Mouse (Mus musculus): ENCODE data around the gene Fcrl6. TPM values are rescaled to one million over a fixed set of nuclear protein-coding genes. Genes with fewer than 3 reads are reported as not detected.
A peak's percentile ranks its signal among the peaks of the same experiment; 100 is the strongest.

Fcrl6 gene
- total RNA-seq, 1 experiment from 2014 or later, result not detected

GRCm38 (mm10) chr1:172618141-172618540, 15.8 kb upstream of the Fcrl6 start:
- ATAC-seq (replicated peaks in 1 of 2; ENCODE audit: insufficient read depth in 1 of 2, low FRiP score in 2 of 2, low TSS enrichment in 1 of 2, low read depth in 1 of 2, poor library complexity in 2 of 2, severe bottlenecking in 2 of 2), result no peak

- ATAC-seq (replicated peaks in 1 of 2; ENCODE audit: insufficient read depth in 1 of 2, low FRiP score in 2 of 2, low TSS enrichment in 1 of 2, low read depth in 1 of 2, poor library complexity in 2 of 2, severe bottlenecking in 2 of 2), result no peak
Observed at GRCm38 (mm10) chr1:172617365-172618076, 15.2 kb upstream of the Fcrl6 start.

- ATAC-seq (replicated peaks in 1 of 2; ENCODE audit: insufficient read depth in 1 of 2, low FRiP score in 2 of 2, low TSS enrichment in 1 of 2, low read depth in 1 of 2, poor library complexity in 2 of 2, severe bottlenecking in 2 of 2), result no peak
Observed at GRCm38 (mm10) chr1:172616537-172617300, 14.4 kb upstream of the Fcrl6 start.

DNA sequence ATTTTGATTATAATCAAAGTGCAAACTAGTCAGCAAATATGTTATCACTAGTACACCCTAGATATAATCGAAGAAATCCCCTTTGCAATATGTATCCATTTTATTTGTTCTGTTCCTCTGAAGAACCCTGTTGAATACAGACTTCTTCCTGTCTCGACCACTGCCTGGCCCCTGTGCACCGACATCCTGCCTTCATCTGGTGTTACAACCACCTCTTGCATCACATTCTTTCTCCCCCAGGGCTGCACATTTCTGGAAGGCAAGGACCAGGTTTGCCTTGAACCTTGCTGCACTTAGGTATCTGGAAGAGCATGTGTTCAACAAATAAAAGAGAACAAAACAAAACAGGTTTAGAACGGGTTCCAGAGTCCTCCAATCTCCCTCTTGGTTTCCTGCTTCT, 13.1 kb upstream of the Fcrl6 start:
- no peak for ATAC-seq (replicated peaks in 1 of 2; ENCODE audit: insufficient read depth in 1 of 2, low FRiP score in 2 of 2, low TSS enrichment in 1 of 2, low read depth in 1 of 2, poor library complexity in 2 of 2, severe bottlenecking in 2 of 2)

DNA sequence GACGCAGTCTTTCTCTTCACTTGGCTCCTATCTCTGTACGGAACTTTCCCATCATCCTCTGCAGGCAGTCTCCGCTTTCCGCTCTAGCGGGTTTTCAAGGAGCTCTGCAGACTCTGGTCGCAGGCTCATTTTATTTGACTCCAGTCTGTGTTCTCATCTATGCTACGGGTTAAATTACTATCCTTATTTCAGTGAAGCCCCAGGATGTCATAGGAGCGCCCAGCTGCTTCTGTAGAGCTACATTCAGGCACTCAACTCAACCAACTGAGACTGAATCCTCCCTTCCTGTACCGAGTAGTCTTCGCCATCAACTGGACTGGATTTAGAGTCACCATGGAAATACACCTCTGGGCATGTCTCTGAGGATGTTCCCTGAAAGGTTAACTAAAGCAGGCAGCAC, 12.3 kb upstream of the Fcrl6 start:
- ATAC-seq (replicated peaks in 1 of 2; ENCODE audit: insufficient read depth in 1 of 2, low FRiP score in 2 of 2, low TSS enrichment in 1 of 2, low read depth in 1 of 2, poor library complexity in 2 of 2, severe bottlenecking in 2 of 2), result no peak

DNA sequence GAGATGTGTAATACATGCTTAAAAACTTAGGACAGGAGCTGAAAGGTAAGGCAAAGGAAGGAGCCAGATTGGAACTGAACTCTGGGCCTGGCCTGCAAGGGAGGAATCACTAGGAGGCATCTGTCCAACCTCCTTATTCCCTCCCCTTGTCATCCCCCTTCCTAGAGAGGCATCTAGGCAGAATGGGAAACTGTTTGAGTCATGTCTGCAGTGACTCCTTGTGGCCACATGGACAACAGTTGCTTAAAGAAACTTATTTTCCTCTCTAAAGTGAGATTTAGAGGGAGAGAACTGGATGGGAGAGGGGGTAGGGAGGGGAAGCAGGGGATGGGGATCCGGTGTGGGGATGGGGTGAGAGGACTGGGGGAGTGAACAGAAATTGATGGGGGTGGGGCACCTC, 10.4 kb upstream of the Fcrl6 start:
- peak in 1 of 2 experiments; percentile 71; a peak in 1 of 4 replicates for ATAC-seq (replicated peaks in 1 of 2; ENCODE audit: insufficient read depth in 1 of 2, low FRiP score in 2 of 2, low TSS enrichment in 1 of 2, low read depth in 1 of 2, poor library complexity in 2 of 2, severe bottlenecking in 2 of 2)

DNA sequence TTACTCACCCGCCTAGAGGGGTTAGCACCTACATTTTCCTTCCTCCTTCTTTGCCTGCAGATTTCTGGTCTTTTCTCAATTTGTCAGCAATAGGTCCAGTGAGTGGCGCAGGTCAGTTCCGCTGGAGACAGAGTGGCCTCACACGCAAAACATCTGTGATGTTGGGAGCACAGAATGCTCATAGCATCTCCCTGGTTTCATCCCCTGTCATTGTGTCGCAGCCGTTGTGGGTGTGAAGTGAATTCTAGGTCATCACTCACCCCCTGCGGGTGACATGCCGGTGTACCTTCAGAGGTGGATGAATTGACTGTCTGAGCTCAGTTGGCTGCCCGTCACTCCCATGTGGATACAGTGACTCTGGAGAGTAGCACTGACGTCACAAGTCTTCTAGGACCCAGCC, 9.0 kb upstream of the Fcrl6 start:
- ATAC-seq (replicated peaks in 1 of 2; ENCODE audit: insufficient read depth in 1 of 2, low FRiP score in 2 of 2, low TSS enrichment in 1 of 2, low read depth in 1 of 2, poor library complexity in 2 of 2, severe bottlenecking in 2 of 2), result no peak

GRCm38 (mm10) chr1:172594495-172594894, 7.9 kb downstream of the Fcrl6 start:
- ATAC-seq (replicated peaks in 1 of 2; ENCODE audit: insufficient read depth in 1 of 2, low FRiP score in 2 of 2, low TSS enrichment in 1 of 2, low read depth in 1 of 2, poor library complexity in 2 of 2, severe bottlenecking in 2 of 2), result peak; percentile 49 to 77; a peak in 3 of 4 replicates

DNA sequence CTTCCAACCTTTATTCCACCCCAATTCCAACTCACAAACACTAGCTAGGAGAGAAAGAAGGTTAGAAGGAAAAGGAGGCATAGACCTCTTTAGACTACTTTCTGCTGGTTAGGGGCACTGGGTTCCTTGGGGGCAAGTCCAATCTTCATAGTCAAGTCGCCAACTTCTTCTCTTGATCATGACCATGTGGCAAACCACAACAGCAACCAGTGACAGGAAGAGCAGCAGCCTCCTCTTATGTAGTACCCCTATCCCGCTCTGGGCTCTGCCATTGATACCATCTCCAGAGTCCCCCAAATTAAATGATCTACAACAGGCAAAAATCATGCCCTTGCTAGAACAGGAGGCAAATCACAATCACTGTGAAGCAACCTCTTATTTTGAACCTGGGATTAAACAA, 8.4 kb downstream of the Fcrl6 start:
- ATAC-seq (replicated peaks in 1 of 2; ENCODE audit: insufficient read depth in 1 of 2, low FRiP score in 2 of 2, low TSS enrichment in 1 of 2, low read depth in 1 of 2, poor library complexity in 2 of 2, severe bottlenecking in 2 of 2), result no peak

GRCm38 (mm10) chr1:172593321-172593720, 9.0 kb downstream of the Fcrl6 start:
- ATAC-seq (replicated peaks in 1 of 2; ENCODE audit: insufficient read depth in 1 of 2, low FRiP score in 2 of 2, low TSS enrichment in 1 of 2, low read depth in 1 of 2, poor library complexity in 2 of 2, severe bottlenecking in 2 of 2), result no peak

- ATAC-seq (replicated peaks in 1 of 2; ENCODE audit: insufficient read depth in 1 of 2, low FRiP score in 2 of 2, low TSS enrichment in 1 of 2, low read depth in 1 of 2, poor library complexity in 2 of 2, severe bottlenecking in 2 of 2), result peak; percentile 48 to 74
Observed at GRCm38 (mm10) chr1:172590385-172590784, 12.0 kb downstream of the Fcrl6 start, which contains the start of gene Slamf8. Gene Slamf8 (minus strand): TSS chr1:172590568.

DNA sequence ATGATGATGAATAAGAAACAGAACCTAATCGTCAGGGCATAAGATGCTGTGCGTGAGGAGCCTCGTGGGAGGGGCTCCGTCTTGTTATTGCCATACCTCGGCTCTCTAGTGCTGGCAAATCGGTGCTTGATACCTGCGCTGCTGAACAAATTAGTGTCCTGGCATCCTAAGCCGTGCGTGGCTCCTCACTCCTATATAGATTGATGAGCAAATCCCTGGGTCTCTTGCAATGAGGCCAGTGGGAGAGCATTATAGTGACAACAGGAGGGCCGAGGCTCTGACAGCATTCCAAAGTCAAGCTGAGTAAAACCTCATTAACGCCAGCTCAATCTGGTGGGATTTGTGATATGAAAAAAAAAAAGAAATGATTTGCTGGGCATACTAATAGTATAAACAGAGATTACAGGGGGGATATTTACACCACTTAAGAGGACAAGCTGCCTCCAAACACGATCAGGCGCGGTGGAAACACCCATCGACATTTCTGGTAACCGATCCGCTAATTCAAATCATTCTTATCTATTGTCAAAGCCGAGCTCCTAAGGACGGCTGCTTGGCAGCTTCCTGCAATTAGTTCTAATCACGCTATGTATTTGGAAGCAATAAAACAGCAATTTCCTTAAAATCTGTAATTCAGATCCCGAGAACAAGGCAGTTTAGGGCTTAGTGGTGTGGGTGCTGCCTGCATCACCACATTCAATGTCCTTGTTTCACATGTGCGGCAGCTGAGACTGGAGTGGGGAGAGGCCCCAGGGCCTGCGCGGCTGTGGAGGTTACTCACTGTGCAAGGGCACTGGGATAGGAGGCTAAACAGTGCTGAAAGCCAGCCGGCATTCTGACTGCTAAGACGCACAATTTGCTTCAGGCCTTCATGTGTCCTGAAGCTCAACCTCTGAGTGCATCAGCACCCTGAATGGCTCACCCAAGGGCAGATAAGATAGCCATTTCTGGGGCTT, 16.5 kb downstream of the Fcrl6 start:
- ATAC-seq (replicated peaks in 1 of 2; ENCODE audit: insufficient read depth in 1 of 2, low FRiP score in 2 of 2, low TSS enrichment in 1 of 2, low read depth in 1 of 2, poor library complexity in 2 of 2, severe bottlenecking in 2 of 2), result no peak

- ATAC-seq (replicated peaks in 1 of 2; ENCODE audit: insufficient read depth in 1 of 2, low FRiP score in 2 of 2, low TSS enrichment in 1 of 2, low read depth in 1 of 2, poor library complexity in 2 of 2, severe bottlenecking in 2 of 2), result no peak
Observed at GRCm38 (mm10) chr1:172585026-172585425, 17.3 kb downstream of the Fcrl6 start.

- ATAC-seq (replicated peaks in 1 of 2; ENCODE audit: insufficient read depth in 1 of 2, low FRiP score in 2 of 2, low TSS enrichment in 1 of 2, low read depth in 1 of 2, poor library complexity in 2 of 2, severe bottlenecking in 2 of 2), result no peak
Observed at GRCm38 (mm10) chr1:172584271-172584670, 18.1 kb downstream of the Fcrl6 start.

DNA sequence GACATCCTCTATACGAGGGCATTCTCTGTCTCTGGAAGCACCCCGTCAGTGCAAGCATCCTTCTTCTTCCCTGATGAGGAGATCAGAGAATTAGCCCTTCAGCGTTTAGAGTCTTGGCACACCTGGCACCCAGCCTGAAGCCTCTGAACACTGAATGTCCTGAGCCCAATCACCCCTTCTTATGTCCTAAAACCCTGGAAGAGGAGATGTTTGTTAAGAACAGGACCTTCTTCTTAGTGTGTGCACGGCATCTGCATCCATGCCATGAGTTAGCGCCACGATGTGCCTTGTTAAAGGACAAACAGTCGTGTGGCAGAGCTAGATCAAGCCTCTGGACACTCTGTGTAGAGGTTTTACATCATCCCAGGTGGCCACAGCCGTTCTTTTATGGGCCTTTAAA, 19.9 kb downstream of the Fcrl6 start:
- no peak for ATAC-seq (replicated peaks in 1 of 2; ENCODE audit: insufficient read depth in 1 of 2, low FRiP score in 2 of 2, low TSS enrichment in 1 of 2, low read depth in 1 of 2, poor library complexity in 2 of 2, severe bottlenecking in 2 of 2)

DNA sequence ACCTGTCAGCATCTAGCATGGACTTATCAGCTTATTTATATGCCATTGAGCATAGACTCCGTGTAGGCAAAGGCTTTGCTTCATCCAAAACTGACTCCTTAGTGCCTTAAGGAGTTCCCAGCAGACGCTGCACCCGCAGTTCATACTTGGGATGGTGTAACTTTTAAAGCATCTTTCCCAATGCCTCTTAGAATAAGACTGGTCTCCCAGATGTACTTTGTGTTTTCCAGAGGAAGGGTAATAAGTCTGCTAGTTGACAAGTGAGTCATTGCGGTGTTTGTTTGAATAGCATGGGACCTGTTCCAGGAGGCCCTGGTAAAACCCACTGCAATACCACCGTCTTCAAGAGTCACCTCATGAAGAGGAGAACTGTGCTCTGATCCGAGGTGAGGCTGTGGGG, 22.2 kb downstream of the Fcrl6 start:
- no peak for ATAC-seq (replicated peaks in 1 of 2; ENCODE audit: insufficient read depth in 1 of 2, low FRiP score in 2 of 2, low TSS enrichment in 1 of 2, low read depth in 1 of 2, poor library complexity in 2 of 2, severe bottlenecking in 2 of 2)

- ATAC-seq (replicated peaks in 1 of 2; ENCODE audit: insufficient read depth in 1 of 2, low FRiP score in 2 of 2, low TSS enrichment in 1 of 2, low read depth in 1 of 2, poor library complexity in 2 of 2, severe bottlenecking in 2 of 2), result no peak
Observed at GRCm38 (mm10) chr1:172567758-172568157, 34.6 kb downstream of the Fcrl6 start.

DNA sequence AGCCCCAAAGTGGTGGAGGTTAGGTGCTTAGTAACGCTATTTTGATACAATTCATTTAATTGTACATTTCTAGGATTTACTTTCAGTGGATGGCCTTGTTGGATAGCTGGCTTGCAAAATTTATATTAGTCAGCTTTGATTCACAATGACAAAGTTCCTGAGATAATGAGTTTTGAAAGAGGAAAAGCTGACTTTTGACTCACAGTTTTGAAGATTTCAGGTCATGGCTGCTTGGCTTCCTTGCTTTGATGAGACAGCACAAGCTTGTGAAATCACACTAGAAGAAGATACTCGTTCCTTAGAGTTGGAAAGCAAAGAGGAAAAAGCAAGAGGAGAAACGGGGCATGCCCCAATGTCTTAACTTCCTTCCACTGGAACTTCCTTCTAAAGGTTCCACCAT, 36.2 kb downstream of the Fcrl6 start:
- ATAC-seq (replicated peaks in 1 of 2; ENCODE audit: insufficient read depth in 1 of 2, low FRiP score in 2 of 2, low TSS enrichment in 1 of 2, low read depth in 1 of 2, poor library complexity in 2 of 2, severe bottlenecking in 2 of 2), result no peak
